Mouse (Mus musculus) liver, postnatal 0 days (tissue): ENCODE measurements at regions not wholly inside any gene's neighbourhood (a gene's known extent, or its start where the extent isn't known, plus 50 kb on each side); places are given as distances from the start of the nearest gene placed in this dataset.

Source experiments
- CTCF ChIP-seq: sonication (generic); IDR thresholded peaks from 2 replicates; pipeline ENCODE4 v1.5.1; 2016; ENCODE audit warnings: antibody characterized with exemption, low read depth
- EP300 ChIP-seq: IDR thresholded peaks from 2 replicates; pipeline ENCODE4 v1.6.1; 2016; ENCODE audit warnings: antibody characterized with exemption, low read depth, mild to moderate bottlenecking

- TF ChIP-seq EP300 (no peak), CTCF (no peak)
Observed at GRCm38 (mm10) chr1:88799343-88799742, 97.3 kb upstream of the Arl4c start.
